Mouse (Mus musculus): ENCODE results near the gene Vars2. TPM values are rescaled to one million over a fixed set of nuclear protein-coding genes. Genes with fewer than 3 reads are reported as not detected.
A peak's percentile ranks its signal among the peaks of the same experiment; 100 is the strongest.

Gene Vars2
- total and polyA plus RNA-seq, 3 experiments, result 24.0 to 34.0 TPM; not detected in 1

- DNase-seq (ENCODE audit: low read depth, low spot score), result peak; percentile 72
- no peaks in the 10 kb centered on the region for H3K36me3 ChIP-seq (ENCODE audit: control insufficient read depth in 1 of 2, insufficient read depth in 2 of 2, low read length in 2 of 2)
- H3K9me3 ChIP-seq (replicated peaks; ENCODE audit: insufficient read depth, low read length), result no peaks in the 10 kb centered on the region
- H3K9ac ChIP-seq (ENCODE audit: control insufficient read depth, low read depth, low read length, poor library complexity, severe bottlenecking), result peak overlapping the region; percentile 80
- peak overlapping the region; percentile 42 for H3K27ac ChIP-seq (ENCODE audit: control insufficient read depth, low read depth, low read length)
- H3K79me2 ChIP-seq (ENCODE audit: control insufficient read depth, insufficient read depth, low read length, poor library complexity), result peaks cover 6% of the 10 kb centered on the region
- H3K4me3 ChIP-seq (ENCODE audit: control insufficient read depth in 1 of 2, insufficient read depth in 1 of 2, low read depth in 2 of 2, low read length in 2 of 2), result peak overlapping the region; percentile 71 to 86
- TF ChIP-seq USF2 (IDR thresholded peaks at IDR 0.05; ENCODE audit: borderline replicate concordance in 1 of 2, insufficient read depth in 1 of 2, low read depth in 1 of 2, low read length in 2 of 2), result no peak
- TF ChIP-seq MYB (IDR thresholded peaks at IDR 0.05; ENCODE audit: low read depth, low read length), result no peak
- TF ChIP-seq NELFE (IDR thresholded peaks at IDR 0.05; ENCODE audit: low read depth, low read length), result no peak
- peak; percentile 31; the same call in 1 of the 2 replicates for TF ChIP-seq ZMIZ1 (IDR thresholded peaks at IDR 0.05; ENCODE audit: low read depth, low read length)
- no peak for TF ChIP-seq JUND (IDR thresholded peaks at IDR 0.05; ENCODE audit: low read depth, low read length)
- no peak for TF ChIP-seq HCFC1 (IDR thresholded peaks at IDR 0.05; ENCODE audit: low read depth, low read length)
- no peak for TF ChIP-seq USF1 (IDR thresholded peaks at IDR 0.05; ENCODE audit: low read depth, low read length)
- TF ChIP-seq NRF1 (IDR thresholded peaks at IDR 0.05; ENCODE audit: insufficient read depth, low read depth, low read length, poor library complexity, severe bottlenecking), result peak; percentile 68
- TF ChIP-seq POLR2AphosphoS5 (IDR thresholded peaks at IDR 0.05; ENCODE audit: borderline replicate concordance, low read depth, low read length), result no peak
- no peak for TF ChIP-seq E2F4 (IDR thresholded peaks at IDR 0.05; ENCODE audit: borderline replicate concordance, low read depth, low read length)
- TF ChIP-seq TAL1 (IDR thresholded peaks at IDR 0.05; ENCODE audit: low read length), result no peak
- TF ChIP-seq SIN3A (IDR thresholded peaks at IDR 0.05; ENCODE audit: low read length), result no peak; the same call in 1 of the 2 replicates
- TF ChIP-seq CHD1 (IDR thresholded peaks at IDR 0.05; ENCODE audit: low read depth, low read length), result 0 out of 2 replicates have a peak, but pooled peaks have one; percentile 24
- TF ChIP-seq ELF1 (IDR thresholded peaks at IDR 0.05; ENCODE audit: low read depth, low read length), result no peak
- H3K27me3 ChIP-seq (ENCODE audit: control insufficient read depth in 1 of 2, insufficient read depth in 2 of 2, low read length in 2 of 2), result no peaks in the 10 kb centered on the region
- H3K4me1 ChIP-seq (ENCODE audit: control insufficient read depth in 1 of 2, insufficient read depth in 2 of 2, low read length in 2 of 2), result peaks cover 0 to 4% of the 10 kb centered on the region in 2 experiments; a peak in 2 of 4 replicates
Observed at GRCm38 (mm10) chr17:35666851-35667256, 538 bp downstream of the Vars2 start.

- TF ChIP-seq BHLHE40 (IDR thresholded peaks at IDR 0.05; ENCODE audit: borderline replicate concordance, low read depth, low read length) (no peak), CTCF (IDR thresholded peaks at IDR 0.05 in 2 of 3, conservative IDR thresholded peaks at IDR 0.05 in 1 of 3; ENCODE audit: control insufficient read depth in 1 of 3, insufficient read depth in 1 of 3, low read depth in 2 of 3, low read length in 3 of 3, poor library complexity in 1 of 3, severe bottlenecking in 1 of 3) (peak; percentile 28 to 74 (median 68); a peak in 5 of 6 replicates), ELF1 (IDR thresholded peaks at IDR 0.05; ENCODE audit: low read depth, low read length) (0 out of 2 replicates have a peak, but pooled peaks have one; percentile 14), SMC3 (IDR thresholded peaks at IDR 0.05; ENCODE audit: low read depth, low read length) (peak; percentile 44), RAD21 (IDR thresholded peaks at IDR 0.05; ENCODE audit: low read depth, low read length) (peak; percentile 60), NELFE (IDR thresholded peaks at IDR 0.05; ENCODE audit: low read depth, low read length) (no peak)
- no peaks in the 10 kb centered on the region for H3K36me3 ChIP-seq (ENCODE audit: control insufficient read depth in 1 of 2, insufficient read depth in 2 of 2, low read length in 2 of 2)
- no peak overlapping the region; a peak in 1 of 4 replicates for H3K4me3 ChIP-seq (ENCODE audit: control insufficient read depth in 1 of 2, insufficient read depth in 1 of 2, low read depth in 2 of 2, low read length in 2 of 2)
- no peaks in the 10 kb centered on the region for H3K27me3 ChIP-seq (ENCODE audit: control insufficient read depth in 1 of 2, insufficient read depth in 2 of 2, low read length in 2 of 2)
- H3K9me3 ChIP-seq (replicated peaks; ENCODE audit: insufficient read depth, low read length), result no peaks in the 10 kb centered on the region
- H3K9ac ChIP-seq (ENCODE audit: control insufficient read depth, low read depth, low read length, poor library complexity, severe bottlenecking), result no peak overlapping the region
- H3K27ac ChIP-seq (ENCODE audit: control insufficient read depth, low read depth, low read length), result no peak overlapping the region
- peaks cover 6% of the 10 kb centered on the region for H3K79me2 ChIP-seq (ENCODE audit: control insufficient read depth, insufficient read depth, low read length, poor library complexity)
- peak; percentile 84 for DNase-seq (ENCODE audit: low read depth, low spot score)
- H3K4me1 ChIP-seq (ENCODE audit: control insufficient read depth in 1 of 2, insufficient read depth in 2 of 2, low read length in 2 of 2), result peaks cover 0 to 4% of the 10 kb centered on the region in 2 experiments; a peak in 2 of 4 replicates
Observed at GRCm38 (mm10) chr17:35665957-35666515, 1.4 kb downstream of the Vars2 start.

All from MEL (cell line).